Mouse (Mus musculus) hindbrain, embryonic 12.5 days (tissue): ENCODE results near the gene Top1. TPM values are rescaled to one million over a fixed set of nuclear protein-coding genes. Genes with fewer than 3 reads are reported as not detected.

Experiments
- ATAC-seq: fragments of 200-750 bp; cut with Nextera tagmentation; 2 replicates; pipeline ENCODE4 v1.8.0; 2017; ENCODE audit warnings: moderate TSS enrichment; ENCODE audit not compliant: low FRiP score
- H3K27ac ChIP-seq: fragments of 300-500 bp; sonication (generic); 2 replicates; pipeline ENCODE4 v1.5.1; 2016; ENCODE audit warnings: mild to moderate bottlenecking
- H3K27me3 ChIP-seq: fragments of 300-500 bp; sonication (generic); 2 replicates; pipeline ENCODE4 v1.6.1; 2016; ENCODE audit warnings: mild to moderate bottlenecking
- H3K36me3 ChIP-seq: fragments of 300-500 bp; sonication (generic); 2 replicates; pipeline ENCODE4 v1.6.1; 2016; ENCODE audit warnings: mild to moderate bottlenecking
- H3K4me1 ChIP-seq: fragments of 300-500 bp; sonication (generic); 2 replicates; pipeline ENCODE4 v1.6.1; 2016
- H3K4me2 ChIP-seq: fragments of 300-500 bp; sonication (generic); replicated peaks from 2 replicates; pipeline ENCODE4 v1.6.1; 2016; ENCODE audit warnings: mild to moderate bottlenecking
- H3K4me3 ChIP-seq: fragments of 300-500 bp; sonication (generic); 2 replicates; pipeline ENCODE4 v1.5.1; 2016; ENCODE audit warnings: mild to moderate bottlenecking
- H3K9ac ChIP-seq: fragments of 300-500 bp; sonication (generic); 2 replicates; pipeline ENCODE4 v1.6.1; 2016; ENCODE audit warnings: mild to moderate bottlenecking, moderate library complexity
- H3K9me3 ChIP-seq: fragments of 300-500 bp; sonication (generic); replicated peaks from 2 replicates; pipeline ENCODE4 v1.6.1; 2016; ENCODE audit warnings: mild to moderate bottlenecking
- WGBS: fragments of 180-500 bp; shearing (Covaris S2); methylation state at CpG from one replicate; pipeline ENCODE4 v1.1.7; 2016; 5-methylcytosine and 5-hydroxymethylcytosine counted together
- polyA plus RNA-seq: library from polyadenylated mRNA; unstranded; fragments of >200 nt; fragmentation: Nextera tagmentation; extraction: Ambion mirVana; gene quantifications from 2 replicates; pipeline ENCODE4 v1.2.1, GENCODE M21; 2016

Top1 gene
- polyA plus RNA-seq, 1 experiment from 2014 or later = 122 TPM

- no peak overlapping the region for H3K4me3 ChIP-seq
- WGBS = 90% methylated on average over 11 of the region's 11 CpGs
- H3K9me3 ChIP-seq = no peaks in the 10 kb centered on the region
- H3K36me3 ChIP-seq = no peaks in the 10 kb centered on the region
- no peak overlapping the region for H3K27ac ChIP-seq
- no peak overlapping the region for H3K4me2 ChIP-seq
- peaks cover 5% of the 10 kb centered on the region; the same call in 1 of the 2 replicates for H3K4me1 ChIP-seq
- no peaks in the 10 kb centered on the region for H3K27me3 ChIP-seq
- ATAC-seq = no peak
- no peak overlapping the region for H3K9ac ChIP-seq
These were observed 24.7 kb upstream of the Top1 start for GRCm38 (mm10) chr2:160621001-160621448.

GRCm38 (mm10) chr2:160621661-160622211 lies 24.0 kb upstream of the Top1 start:
- Histone ChIP-seq H3K9me3 (no peaks in the 10 kb centered on the region), H3K4me2 (no peak overlapping the region), H3K27me3 (no peaks in the 10 kb centered on the region), H3K36me3 (no peaks in the 10 kb centered on the region), H3K4me1 (peaks cover 5% of the 10 kb centered on the region; the same call in 1 of the 2 replicates), H3K4me3 (no peak overlapping the region), H3K27ac (peak overlapping the region; percentile 40; the same call in 1 of the 2 replicates), H3K9ac (no peak overlapping the region)
- 78% methylated on average over 5 of the region's 5 CpGs for WGBS
- no peak for ATAC-seq

GRCm38 (mm10) chr2:160622646-160623045 lies 23.0 kb upstream of the Top1 start:
- Histone ChIP-seq H3K9ac (no peak overlapping the region), H3K4me1 (peaks cover 5% of the 10 kb centered on the region; the same call in 1 of the 2 replicates), H3K27ac (no peak overlapping the region), H3K4me3 (no peak overlapping the region), H3K36me3 (no peaks in the 10 kb centered on the region), H3K4me2 (no peak overlapping the region), H3K27me3 (no peaks in the 10 kb centered on the region), H3K9me3 (no peaks in the 10 kb centered on the region)
- 92% methylated on average over 3 of the region's 3 CpGs for WGBS
- no peak for ATAC-seq

DNA sequence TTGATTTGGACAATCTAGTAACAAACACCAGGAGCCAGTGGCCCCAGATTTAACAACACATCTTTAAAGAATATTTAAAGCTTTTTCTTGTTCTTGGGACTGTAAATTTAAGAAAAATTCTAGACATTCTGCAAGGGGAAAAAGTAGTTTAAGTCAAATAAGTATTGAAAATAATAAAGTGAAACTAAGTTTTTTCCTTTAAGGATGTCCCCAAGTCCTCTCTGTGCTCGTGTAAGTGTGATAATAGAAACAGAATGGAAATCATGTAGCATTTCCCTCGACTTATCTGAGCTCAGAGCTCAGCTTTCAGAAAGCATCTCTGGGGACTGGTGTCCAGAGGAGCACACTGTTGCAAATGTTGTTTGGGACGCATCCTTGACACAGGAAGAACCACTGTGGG lies 21.9 kb upstream of the Top1 start:
- Histone ChIP-seq H3K36me3 (no peaks in the 10 kb centered on the region), H3K27me3 (no peaks in the 10 kb centered on the region), H3K9me3 (no peaks in the 10 kb centered on the region), H3K4me3 (no peak overlapping the region), H3K9ac (no peak overlapping the region), H3K4me1 (peaks cover 5% of the 10 kb centered on the region; the same call in 1 of the 2 replicates), H3K27ac (no peak overlapping the region), H3K4me2 (no peak overlapping the region)
- no peak for ATAC-seq
- 69% methylated on average over 3 of the region's 3 CpGs for WGBS

GRCm38 (mm10) chr2:160627207-160628025 lies 18.3 kb upstream of the Top1 start:
- no peaks in the 10 kb centered on the region for H3K9me3 ChIP-seq
- H3K27me3 ChIP-seq = no peaks in the 10 kb centered on the region
- H3K36me3 ChIP-seq = no peaks in the 10 kb centered on the region
- H3K27ac ChIP-seq = no peak overlapping the region
- no peak overlapping the region for H3K4me2 ChIP-seq
- no peak overlapping the region for H3K9ac ChIP-seq
- no peaks in the 10 kb centered on the region for H3K4me1 ChIP-seq
- ATAC-seq = no peak
- 88% methylated on average over 11 of the region's 11 CpGs for WGBS
- no peak overlapping the region for H3K4me3 ChIP-seq

DNA sequence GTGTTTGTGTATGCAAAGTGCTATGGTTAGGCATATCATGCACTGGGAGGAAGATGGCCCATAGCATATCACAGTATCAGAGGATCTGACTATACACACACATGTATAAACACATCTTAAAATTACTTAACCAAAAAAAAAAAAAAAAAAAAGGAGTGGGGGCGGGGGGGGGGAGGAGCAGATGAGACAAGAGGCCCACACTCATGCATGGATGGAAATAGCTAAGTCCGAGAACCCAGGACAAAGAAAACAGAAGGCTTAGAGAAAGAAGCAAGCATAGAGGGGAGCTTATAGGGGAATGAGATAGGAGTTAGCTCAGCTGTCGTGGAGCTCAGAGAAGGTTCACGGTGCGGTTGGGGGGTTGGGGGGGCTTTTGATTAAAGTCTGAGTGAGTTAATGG lies 17.6 kb upstream of the Top1 start:
- H3K9ac ChIP-seq = no peak overlapping the region
- no peak overlapping the region for H3K27ac ChIP-seq
- H3K4me1 ChIP-seq = no peaks in the 10 kb centered on the region
- no peaks in the 10 kb centered on the region for H3K36me3 ChIP-seq
- H3K27me3 ChIP-seq = no peaks in the 10 kb centered on the region
- 91% methylated on average over 4 of the region's 5 CpGs for WGBS
- H3K9me3 ChIP-seq = no peaks in the 10 kb centered on the region
- no peak overlapping the region for H3K4me2 ChIP-seq
- H3K4me3 ChIP-seq = no peak overlapping the region
- no peak for ATAC-seq

GRCm38 (mm10) chr2:160628666-160629527 lies 16.8 kb upstream of the Top1 start:
- no peak for ATAC-seq
- Histone ChIP-seq H3K4me3 (no peak overlapping the region), H3K9ac (no peak overlapping the region), H3K27me3 (no peaks in the 10 kb centered on the region), H3K9me3 (no peaks in the 10 kb centered on the region), H3K27ac (no peak overlapping the region), H3K4me1 (no peaks in the 10 kb centered on the region), H3K36me3 (no peaks in the 10 kb centered on the region), H3K4me2 (no peak overlapping the region)
- WGBS = 89% methylated on average over 12 of the region's 12 CpGs

DNA sequence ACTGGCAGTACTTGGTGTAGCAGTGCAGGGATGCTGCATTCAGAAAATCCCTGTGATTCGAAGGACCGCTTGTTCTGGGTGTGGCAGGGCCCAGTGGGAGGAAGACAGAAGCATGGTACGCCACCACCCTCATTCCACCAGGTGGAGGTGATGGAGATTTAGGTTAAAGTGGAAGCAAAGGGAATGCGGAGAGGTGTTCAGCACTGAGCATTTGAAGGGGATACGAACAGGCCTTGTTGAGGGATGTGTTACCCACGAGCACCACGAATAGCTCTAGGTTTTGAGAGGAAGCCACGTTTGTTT lies 16.2 kb upstream of the Top1 start:
- no peaks in the 10 kb centered on the region for H3K4me1 ChIP-seq
- no peak overlapping the region for H3K27ac ChIP-seq
- ATAC-seq = no peak
- H3K4me3 ChIP-seq = no peak overlapping the region
- H3K9ac ChIP-seq = no peak overlapping the region
- no peaks in the 10 kb centered on the region for H3K36me3 ChIP-seq
- no peaks in the 10 kb centered on the region for H3K9me3 ChIP-seq
- 89% methylated on average over 8 of the region's 8 CpGs for WGBS
- H3K4me2 ChIP-seq = no peak overlapping the region
- no peaks in the 10 kb centered on the region for H3K27me3 ChIP-seq

GRCm38 (mm10) chr2:160630872-160631597 lies 14.7 kb upstream of the Top1 start:
- no peak for ATAC-seq
- H3K9ac ChIP-seq = no peak overlapping the region
- WGBS = 89% methylated on average over 9 of the region's 9 CpGs
- H3K4me2 ChIP-seq = no peak overlapping the region
- no peak overlapping the region for H3K4me3 ChIP-seq
- H3K4me1 ChIP-seq = no peaks in the 10 kb centered on the region
- no peaks in the 10 kb centered on the region for H3K36me3 ChIP-seq
- no peaks in the 10 kb centered on the region for H3K9me3 ChIP-seq
- H3K27ac ChIP-seq = no peak overlapping the region
- H3K27me3 ChIP-seq = no peaks in the 10 kb centered on the region

- Histone ChIP-seq H3K9me3 (no peaks in the 10 kb centered on the region), H3K4me2 (no peak overlapping the region), H3K27me3 (no peaks in the 10 kb centered on the region), H3K4me1 (no peaks in the 10 kb centered on the region), H3K9ac (no peak overlapping the region), H3K4me3 (no peak overlapping the region), H3K27ac (no peak overlapping the region), H3K36me3 (no peaks in the 10 kb centered on the region)
- no peak for ATAC-seq
- 88% methylated on average over 13 of the region's 13 CpGs for WGBS
These were observed 5.6 kb upstream of the Top1 start for GRCm38 (mm10) chr2:160639911-160640717.

GRCm38 (mm10) chr2:160641176-160641575 lies 4.5 kb upstream of the Top1 start:
- WGBS = 67% methylated on average over 2 of the region's 2 CpGs
- no peaks in the 10 kb centered on the region for H3K27me3 ChIP-seq
- H3K4me1 ChIP-seq = no peaks in the 10 kb centered on the region
- H3K27ac ChIP-seq = no peak overlapping the region
- H3K9ac ChIP-seq = no peak overlapping the region
- H3K4me3 ChIP-seq = no peak overlapping the region
- no peak for ATAC-seq
- no peaks in the 10 kb centered on the region for H3K9me3 ChIP-seq
- H3K36me3 ChIP-seq = no peaks in the 10 kb centered on the region
- no peak overlapping the region for H3K4me2 ChIP-seq
